Mouse (Mus musculus): ENCODE measurements around the gene Lrch3.

DNA sequence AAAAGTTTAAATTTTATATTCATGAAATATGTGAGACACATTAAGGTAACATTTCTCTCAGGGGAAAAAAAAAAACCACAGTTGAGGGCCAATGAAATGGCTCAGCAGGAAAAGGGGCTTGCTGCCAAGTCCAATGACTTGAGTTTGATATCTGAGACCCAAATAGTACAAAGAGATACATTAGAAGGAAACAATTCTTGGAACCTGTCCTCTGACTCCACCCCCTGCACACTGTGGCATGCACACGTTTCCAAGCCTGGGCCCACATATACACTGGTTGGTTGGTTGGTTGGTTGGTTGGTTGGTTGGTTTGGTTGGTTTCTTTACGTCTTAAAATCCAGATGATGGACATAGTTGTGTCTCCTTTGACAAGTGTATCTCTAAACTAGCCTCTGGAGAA, 102.1 kb downstream of the Lrch3 start:
- TF ChIP-seq CTCF (IDR thresholded peaks at IDR 0.05; ENCODE audit: low read depth, low read length), result no peak
- no peak for TF ChIP-seq POLR2A (IDR thresholded peaks at IDR 0.05; ENCODE audit: insufficient read depth, low read length)
